Mouse (Mus musculus) thymus, adult 2 months (tissue): Measurements from ENCODE around the gene Gm20388.

Source experiments
- CTCF ChIP-seq: fragments of 200-500 bp; IDR thresholded peaks from 2 replicates; pipeline ENCODE4 v1.5.1; 2012; ENCODE audit warnings: mild to moderate bottlenecking, control low read depth, low read length, moderate library complexity, borderline replicate concordance; ENCODE audit not compliant: control insufficient read depth, poor library complexity, insufficient read depth; ENCODE audit errors: extremely low read depth
- POLR2A ChIP-seq: fragments of 200-500 bp; IDR thresholded peaks from 2 replicates; pipeline ENCODE4 v1.6.1; 2012; ENCODE audit warnings: mild to moderate bottlenecking, low read length, control low read depth, moderate library complexity; ENCODE audit not compliant: control insufficient read depth, poor library complexity, insufficient read depth; ENCODE audit errors: extremely low read depth

GRCm38 (mm10) chr8:123961371-123961770 is 4050.7 kb downstream of the Gm20388 start:
- TF ChIP-seq CTCF = no peak
- TF ChIP-seq POLR2A = no peak
